Mouse (Mus musculus): ENCODE results near the gene Ints1. TPM values are rescaled to one million over a fixed set of nuclear protein-coding genes. Genes with fewer than 3 reads are reported as not detected.
A peak's percentile ranks its signal among the peaks of the same experiment; 100 is the strongest.
"Not testable (repeated sequence)": the region's sequence is repeated elsewhere in the genome, so short reads cannot be mapped to it uniquely, and the experiment has no call there.

Ints1 gene
- total RNA-seq, 2 experiments from 2014 or later, result 31.5 to 37.6 TPM

DNA sequence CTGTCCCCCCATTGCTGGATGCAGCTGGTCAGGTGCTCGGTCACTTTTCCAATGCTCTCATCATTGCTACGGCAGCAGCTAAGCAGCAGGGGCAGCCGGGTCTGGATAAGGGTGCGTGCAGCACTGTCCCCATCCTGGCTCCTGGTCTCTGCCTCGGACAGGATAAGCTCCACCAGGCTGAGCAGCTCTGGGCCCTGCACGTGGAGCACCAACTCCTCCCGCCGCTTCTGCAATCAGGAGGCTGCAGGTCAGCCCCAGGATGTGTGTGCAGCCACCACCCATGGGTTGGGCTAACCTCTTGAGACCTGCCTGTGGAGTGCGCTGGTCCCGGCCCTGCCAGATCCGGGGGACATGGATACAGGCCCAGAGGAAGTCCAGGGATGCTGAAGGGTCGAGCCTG is 19.3 kb downstream of the Ints1 start:
- DNase-seq (ENCODE audit: low spot score), result no peak

DNA sequence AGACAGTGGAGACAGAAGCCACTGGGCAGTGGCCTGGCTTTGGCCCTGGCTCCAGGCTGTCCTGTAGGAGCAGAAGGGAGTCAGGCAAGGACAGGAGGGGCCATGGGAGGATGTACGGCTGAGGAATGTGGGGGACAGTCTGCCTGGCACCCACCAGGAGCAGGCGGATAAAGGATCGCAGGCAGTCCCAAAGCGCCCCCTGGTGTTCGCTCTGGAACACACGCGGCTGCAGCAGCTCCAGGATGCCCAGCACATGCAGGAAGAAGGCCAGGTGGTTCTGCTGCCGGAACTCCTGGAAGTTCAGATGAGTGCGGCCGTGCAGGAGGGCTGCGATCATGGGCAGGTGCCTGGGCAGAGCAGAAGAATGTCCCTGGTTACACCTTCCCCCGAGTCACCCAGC is 20.7 kb downstream of the Ints1 start:
- DNase-seq (ENCODE audit: low spot score), result peak; percentile 41

DNA sequence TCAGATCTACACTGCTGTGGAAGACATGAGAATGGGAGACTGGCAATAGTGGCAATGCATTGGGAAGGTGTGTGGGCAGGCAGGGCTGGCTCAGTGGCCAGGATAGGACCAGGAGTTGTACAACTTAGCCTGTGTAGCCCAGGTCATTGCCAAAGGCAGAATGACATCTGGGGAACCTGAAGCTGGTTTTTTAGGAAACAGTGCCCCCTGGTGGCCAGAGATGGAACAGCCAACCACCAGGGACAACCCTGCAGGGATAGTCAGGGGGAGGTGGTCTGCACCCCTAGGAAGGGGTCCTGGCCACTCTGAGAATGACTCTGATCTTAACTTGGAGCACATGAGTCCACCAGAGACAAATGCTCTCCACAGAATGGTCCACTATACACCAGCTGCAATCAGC is 24.9 kb downstream of the Ints1 start:
- DNase-seq (ENCODE audit: low spot score), result peak; percentile 76

DNA sequence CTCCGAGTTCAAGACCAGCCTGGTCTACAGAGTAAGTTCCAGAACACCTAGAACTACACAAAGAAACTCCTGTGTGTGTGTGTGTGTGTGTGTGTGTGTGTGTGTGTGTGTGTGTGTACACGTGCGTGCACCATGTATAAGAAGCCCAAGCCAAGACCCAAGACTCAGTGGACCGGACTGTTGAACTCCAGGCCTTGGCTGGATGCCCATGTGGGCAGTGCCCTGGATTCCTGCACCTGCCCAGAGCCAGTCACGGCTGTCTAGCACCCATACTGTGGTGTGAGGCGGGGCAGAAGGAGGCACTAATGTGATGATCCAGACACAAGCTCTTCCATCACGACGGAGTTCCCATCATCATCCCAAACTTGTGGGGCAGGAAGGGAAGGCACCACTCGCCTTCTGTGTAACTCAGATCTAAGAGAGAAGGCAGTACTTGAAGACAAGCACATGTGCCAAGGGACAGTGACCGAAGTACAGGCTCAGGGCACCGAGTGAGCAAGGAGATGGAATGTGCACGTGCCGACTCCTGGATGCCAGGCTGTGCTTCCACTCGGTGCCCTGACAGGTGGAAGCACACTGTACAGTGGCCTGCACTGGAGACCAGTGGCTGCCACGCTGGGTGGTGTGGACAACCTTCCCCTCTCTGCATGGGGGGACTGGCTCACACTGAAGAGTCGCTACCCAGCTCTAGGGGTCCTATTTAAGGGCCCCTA is 25.9 kb downstream of the Ints1 start:
- no peak for DNase-seq (ENCODE audit: low spot score)

DNA sequence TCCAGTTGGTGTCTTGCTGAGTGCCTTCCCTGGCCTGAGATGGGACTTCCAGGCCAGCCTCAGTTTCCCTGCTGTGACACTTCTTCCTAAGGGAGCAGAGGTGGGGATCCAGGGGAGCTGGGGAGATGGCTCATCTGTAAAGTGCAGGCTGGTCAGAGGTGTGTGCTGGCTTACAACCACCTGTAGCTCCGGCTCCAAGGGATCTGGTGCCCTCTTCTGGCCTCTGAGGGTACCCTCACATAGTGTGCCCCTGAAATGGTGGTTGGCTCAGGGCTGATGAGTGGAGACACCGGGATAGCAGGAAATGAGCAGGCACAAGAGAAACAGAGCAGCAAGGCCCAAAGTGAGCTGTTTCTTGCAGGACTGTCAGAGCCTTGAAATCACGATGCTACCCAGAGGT is 29.7 kb downstream of the Ints1 start:
- DNase-seq (ENCODE audit: low spot score), result peak; percentile 27

DNA sequence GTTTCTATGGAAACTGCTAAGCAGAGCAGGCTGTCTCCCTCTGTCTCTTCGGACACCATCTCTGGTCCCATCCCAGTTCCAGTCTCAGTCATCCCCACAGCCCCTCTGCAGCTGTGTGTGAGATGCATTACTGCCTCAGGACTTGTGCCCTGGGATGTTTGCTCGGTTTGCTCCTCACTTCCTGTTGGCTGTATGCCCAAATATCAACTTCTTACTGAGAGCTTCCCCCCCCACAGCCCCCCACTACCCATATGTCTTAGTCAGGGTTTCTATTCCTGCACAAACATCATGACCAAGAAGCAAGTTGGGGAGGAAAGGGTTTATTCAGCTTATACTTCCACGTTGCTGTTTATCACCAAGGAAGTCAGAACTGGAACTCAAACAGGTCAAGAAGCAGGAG is 32.8 kb downstream of the Ints1 start:
- DNase-seq (ENCODE audit: low spot score), result not testable (repeated sequence)

DNA sequence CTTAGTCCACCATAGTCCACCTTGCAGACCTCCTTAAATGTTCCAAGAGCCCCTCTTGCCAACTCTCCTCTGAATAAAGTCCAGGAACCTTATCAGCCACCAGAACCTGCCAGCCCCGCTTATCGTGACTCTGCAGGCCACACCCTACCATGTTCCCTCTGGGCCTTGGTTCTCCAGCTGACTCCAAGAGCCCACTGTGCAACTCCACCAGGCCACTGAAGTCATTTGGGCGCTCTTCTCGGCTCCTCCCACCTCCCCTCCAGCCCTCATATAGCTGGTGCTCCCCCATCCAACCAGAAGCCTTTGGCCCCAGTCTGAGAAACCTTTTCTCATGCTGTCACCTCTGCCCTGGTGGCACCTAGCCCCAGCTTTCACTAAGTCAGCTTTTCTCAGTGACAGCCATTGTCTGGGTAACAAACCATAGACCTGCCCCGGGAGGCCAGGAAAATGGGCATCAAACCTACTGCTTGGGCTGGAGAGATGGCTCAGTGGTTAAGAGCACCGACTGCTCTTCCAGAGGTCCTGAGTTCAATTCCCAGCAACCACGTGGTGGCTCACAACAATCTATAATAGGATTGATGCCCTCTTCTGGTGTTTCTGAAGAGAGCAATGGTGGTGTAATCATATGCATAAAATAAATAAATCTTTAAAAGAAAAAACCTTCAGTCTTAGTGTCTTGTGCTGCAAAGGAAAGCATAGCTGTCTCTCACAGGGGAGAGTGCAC is 36.7 kb downstream of the Ints1 start:
- DNase-seq (ENCODE audit: low spot score), result no peak

DNA sequence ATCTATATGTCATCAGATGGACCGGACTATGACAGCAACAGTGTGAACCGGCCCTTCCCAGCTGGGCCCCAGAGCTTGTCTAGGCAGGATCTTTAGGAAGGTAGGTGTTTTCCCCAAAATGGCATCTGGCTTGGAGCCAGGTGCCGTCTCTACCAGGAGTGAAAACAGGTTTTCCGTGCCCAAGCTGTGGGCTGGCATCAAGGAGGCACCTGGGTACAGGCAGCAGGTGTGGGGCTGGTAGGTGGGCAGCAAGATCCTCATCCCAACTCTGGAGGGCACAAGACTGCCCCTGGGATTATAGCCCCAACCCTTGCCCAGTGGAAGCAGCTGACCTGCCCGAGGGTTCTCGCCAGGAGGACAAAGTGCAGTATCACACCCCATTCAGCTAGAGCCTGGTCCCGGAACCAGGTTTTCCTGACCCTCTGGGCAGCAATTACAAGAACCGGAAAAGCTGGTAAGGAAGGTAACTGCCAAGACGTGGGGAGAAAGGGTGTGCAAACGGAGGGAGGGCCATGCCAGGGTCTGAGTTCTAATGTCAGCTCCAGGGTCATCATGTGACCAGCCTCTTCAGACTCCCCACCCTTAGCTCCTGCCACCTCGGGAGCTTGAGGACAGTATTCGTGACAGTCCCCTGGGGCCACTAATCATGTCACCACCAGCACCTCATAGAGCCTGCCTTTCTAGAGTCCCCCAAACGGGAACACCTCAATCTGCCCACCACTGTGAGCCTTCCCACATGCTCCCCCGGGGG is 37.5 kb downstream of the Ints1 start:
- no peak for DNase-seq (ENCODE audit: low spot score)

DNA sequence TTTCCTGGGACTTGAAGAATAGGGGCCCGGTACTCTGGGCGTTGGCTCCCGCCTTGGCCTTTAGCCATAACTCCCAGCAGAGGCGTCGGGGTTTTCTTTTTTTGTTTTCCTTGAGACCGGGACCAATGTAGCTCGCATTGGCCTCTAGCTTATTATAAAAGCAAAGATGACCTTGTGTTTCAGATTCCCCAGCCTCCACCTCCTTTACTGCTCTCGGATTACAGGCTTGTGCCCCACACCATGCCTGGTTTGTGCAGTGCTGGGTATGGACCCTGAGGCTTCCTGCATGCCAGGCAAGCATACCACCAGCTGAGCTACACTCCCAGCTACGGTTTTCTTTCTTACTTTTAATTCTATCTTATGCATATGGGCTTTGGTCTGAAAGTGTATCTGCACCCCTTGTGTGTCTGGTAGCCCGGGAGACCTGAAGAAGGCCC is 39.0 kb downstream of the Ints1 start:
- DNase-seq (ENCODE audit: low spot score), result no peak

DNA sequence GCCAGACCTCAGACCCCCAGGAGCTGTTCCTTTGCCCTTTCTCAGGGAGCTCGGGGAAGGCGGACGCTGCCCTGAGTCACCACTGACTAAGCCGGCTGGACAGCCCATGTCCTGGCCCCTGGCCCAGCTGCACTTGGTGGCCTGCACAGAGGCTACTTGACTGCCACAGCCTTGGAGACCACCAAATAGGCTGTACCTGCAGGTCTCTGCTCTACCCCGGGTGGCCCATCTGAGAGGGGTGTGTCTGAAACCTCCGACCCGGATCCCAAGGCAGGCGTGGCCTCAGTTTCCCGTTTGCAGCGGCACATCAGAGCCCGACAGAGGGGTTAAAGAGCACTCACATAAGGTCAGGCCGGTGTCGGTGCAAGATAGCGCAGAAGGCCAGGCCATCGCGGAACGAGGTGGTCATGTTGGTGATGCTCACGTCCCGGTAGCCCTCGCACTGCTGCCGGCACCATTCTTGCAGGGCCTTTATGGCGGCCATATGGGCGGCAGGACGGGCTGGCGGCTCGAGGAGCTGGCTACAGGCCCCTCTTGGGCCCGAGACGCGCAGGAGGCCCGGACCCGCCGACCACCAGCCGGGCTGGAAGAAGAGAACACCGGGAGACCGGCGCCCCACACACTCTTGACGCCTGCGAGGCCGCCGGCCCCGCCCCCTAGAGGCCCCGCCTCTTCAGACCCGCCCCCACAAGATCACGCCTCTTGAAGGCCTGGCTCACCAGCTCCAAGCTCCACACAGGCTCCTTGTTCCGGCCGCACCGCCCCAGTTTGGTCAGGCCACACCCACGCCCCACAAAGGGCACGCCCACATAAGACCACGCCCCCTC is 39.6 kb downstream of the Ints1 start, which contains the start of gene Micall2:
TSS of gene Micall2 (minus strand) at position 660 of the 827 bp plus-strand sequence.
- peak; percentile 96 for DNase-seq (ENCODE audit: low spot score)

DNA sequence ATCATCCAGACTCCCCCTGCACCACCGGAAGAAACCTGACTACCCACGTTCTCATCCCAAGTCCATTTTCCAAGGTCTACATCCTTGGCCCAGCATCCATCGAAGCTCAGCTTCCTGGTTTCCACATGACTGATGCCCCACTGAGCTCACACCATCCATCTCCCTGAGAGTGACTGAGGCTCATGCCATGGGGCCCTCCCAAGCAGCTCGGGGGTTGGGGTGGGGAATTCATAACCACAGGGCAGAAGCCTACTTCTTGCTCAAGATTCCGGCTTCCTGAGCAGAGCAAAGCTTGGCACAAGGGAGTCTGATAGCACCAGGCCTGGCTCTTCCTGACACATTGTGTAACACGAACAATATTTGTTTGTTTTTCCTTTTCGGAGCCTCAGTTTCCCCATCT is 40.7 kb downstream of the Ints1 start:
- DNase-seq (ENCODE audit: low spot score), result no peak

DNA sequence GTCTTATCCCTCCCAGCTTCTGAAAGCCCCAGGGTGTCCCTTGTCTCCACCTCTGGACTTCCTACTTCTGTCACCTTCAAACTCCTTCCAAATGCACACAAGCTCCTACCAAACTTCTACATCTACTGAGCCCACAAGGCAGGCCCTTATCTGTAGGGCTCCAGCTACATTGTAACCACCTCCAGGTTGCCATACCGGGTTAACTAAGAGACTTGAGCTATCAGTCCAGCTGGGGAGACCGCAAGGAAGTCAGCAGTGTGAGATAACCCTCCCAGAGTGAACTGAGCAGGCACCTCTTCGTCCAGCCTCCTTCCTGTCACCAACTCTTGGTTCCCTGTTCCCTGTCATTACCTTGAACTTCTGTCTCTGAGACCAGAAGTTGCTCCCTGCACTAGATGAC is 41.5 kb downstream of the Ints1 start:
- no peak for DNase-seq (ENCODE audit: low spot score)

DNA sequence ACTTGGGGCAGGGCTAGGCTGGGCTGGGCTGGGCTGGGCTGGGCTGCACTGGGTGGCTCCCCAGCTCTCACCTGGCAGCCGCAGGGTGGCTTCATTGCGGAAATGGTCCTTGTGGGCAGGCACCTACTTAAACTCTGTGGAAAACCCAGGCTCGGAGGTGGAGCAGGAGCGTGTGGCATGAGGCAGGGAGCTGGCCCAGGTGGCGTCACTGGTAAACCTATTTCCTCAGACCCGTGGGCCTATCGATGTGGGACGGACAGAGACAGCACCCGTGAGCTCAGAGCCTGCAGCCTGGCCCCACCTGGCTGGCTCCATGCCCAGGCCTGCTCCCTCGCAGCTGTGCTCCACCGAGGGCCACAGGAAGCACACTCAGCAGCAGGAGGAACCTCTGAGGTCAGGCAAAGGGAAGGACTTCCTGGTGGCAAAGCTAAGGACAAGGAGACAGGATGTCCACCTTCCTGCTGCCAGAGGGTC is 42.8 kb downstream of the Ints1 start:
- DNase-seq (ENCODE audit: low spot score), result no peak

DNA sequence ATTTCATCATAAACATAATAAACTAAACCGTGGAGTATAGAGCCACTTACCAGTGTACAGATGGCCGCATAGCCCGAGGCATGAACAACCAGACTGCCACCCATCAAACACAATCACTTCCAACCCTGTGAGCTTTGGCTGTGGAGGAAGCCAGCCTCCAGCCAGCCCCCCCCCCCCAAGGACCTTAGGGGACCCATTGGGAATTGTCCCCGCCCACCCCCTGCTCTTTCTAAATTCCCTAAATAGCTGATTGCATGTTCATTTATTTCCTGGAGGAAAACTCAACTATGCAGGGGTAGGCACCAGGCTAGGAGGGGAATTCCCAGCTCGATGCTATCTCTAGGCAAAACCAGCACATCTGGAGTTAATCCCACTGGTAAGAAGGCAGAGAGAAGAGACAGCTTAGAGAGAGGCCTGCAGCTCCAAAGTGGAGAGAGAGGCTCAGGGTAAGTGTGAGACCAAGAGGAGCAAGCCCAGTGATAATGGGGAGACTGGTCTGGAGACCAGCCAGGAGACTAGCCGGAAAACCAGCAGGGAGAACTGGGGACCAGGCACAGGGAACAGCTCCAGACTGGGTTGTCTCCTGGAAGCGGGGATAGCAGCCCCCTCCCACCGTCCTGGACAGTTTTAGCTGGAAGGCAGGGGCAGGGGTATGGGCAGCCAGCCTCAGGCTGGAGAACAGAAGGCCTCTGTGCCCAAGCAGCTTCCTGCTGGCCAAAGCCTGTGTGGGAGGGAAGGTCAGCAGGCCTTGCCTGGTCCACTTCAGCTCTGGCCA is 44.6 kb downstream of the Ints1 start:
- no peak for DNase-seq (ENCODE audit: low spot score)

DNA sequence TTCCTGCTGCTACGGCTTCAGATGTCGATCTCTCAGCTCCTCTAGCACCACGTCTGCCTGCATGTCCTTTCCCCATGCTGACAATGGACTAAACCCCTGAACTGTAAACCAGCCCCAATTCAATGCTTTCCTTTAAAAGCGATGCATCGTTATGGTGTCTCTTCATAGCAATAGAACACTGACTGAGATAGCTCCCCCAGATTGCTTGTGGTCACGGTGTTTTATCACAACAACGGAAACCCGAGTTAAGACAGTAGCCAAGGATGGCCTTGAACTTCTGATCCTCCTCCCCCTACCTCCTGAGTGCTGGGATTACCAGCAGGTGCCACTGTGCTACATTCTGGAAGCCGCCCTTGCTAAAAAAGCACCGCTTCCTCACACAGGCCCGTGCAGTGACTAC is 48.2 kb downstream of the Ints1 start:
- no peak for DNase-seq (ENCODE audit: low spot score)

DNA sequence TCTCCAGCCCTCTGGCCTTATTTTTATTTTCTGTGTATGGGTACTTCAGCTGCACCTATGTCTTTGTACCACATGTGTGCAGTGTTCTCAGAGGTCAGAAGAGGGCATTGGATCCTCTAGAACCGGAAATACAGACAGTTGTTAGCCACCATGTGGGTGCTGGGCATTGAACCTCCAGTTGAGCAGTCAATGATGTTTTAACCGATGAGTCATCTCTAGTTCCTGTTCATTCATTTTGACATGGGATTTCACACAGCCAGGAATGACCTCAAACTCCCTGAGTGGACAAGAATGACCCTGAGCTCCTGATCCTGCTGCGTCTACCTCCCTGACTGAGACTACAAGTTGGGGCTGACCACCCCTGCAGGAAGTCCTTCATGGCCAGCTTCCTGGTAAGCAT is 49.3 kb downstream of the Ints1 start:
- no peak for DNase-seq (ENCODE audit: low spot score)

DNA sequence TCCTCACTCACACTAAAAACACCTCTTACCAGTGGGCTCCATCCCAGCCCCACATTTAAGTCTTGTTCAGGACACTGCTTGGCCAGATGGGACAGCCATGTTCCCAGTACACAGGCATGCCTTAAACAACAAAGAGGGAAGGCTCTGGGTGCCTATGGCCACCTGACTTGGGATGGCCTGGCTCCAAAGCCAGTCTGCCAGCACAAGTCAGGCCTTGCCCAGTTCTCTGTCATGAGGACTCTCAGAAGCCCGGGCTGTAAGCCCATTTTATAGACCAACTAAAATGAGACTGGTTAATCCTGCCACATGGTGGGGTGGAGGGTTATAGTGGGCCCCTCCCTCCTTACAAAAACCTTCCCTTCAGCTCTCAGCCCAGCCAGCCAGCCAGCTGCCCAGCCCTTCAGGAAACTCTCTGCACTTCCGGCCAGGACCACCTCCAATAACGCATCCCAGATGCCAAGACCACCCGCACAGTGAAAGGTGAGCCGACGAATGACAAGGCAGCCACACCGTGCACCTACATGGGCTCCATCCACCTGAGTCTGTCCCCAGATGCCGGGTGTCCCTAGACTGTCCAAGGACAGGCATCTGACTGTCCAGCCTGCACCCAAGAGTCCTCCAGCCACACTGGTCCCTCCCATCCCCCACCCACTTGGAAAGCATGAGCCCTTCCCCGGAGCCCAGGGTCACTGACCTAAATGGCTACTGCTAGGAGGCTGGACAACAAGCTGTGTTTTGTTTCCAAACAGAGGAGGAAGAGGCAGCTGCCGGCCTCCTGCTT is 50.9 kb downstream of the Ints1 start:
- DNase-seq (ENCODE audit: low spot score), result peak; percentile 17

DNA sequence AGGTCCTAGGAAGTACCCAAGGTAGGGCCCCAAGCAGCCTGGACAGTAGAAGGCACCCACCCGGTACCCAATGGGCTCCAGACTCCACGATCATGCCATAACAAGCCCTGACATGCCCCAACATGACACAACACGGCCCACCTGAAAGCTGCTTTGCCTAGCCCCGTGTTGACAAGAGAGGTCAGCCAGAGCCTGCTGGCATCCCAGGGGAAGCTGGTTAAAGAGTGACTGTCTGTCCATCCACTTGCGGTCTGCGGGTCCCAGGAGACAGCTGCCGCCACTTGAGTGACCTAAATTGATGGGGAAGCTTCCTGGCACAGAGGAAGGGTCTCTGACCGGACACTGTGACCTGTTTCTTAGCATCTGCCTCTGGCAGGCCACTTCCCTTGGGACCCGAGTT is 52.4 kb downstream of the Ints1 start:
- DNase-seq (ENCODE audit: low spot score), result no peak

DNA sequence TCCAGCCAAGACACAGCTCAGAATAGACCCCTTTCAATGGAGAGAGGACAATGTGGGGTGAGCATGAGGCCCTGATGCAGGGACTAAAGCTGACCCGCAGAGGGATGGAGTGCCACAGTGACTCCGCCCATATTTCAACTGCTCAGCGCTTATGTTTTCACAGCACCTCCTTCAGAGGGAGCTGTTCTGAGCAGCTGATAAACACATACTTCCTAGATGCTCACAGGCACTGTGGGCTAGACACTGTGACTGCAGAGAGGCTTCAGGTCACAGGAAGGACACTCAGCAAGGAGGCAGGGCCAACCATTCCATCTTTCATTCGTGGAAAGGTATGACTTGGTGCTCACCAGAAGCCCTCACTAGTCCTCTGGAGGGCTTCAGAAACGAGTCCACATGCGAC is 52.8 kb downstream of the Ints1 start:
- DNase-seq (ENCODE audit: low spot score), result no peak

DNA sequence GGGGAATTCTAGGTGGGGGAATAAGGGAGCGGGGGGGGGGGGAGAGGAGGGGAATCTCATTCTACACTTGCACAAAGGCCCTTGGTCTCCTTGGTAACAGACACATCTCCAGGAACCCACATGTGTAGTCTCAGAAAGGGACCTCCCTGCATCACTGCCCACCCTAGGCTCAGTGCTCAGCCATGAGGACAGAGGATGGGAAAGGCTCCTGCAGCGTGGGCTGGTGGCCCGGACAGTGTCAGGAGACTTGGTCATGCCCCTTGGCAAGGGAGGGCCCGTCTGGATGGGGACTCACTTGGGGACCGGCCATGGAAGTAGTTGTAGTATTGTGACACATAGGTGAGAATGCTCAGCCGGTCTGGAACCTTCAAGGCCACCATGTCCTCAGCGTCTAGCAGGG is 56.5 kb downstream of the Ints1 start:
- DNase-seq (ENCODE audit: low spot score), result no peak

Measured in gastrocnemius, adult 18-20 months (tissue).